20 mouse cellular contexts compared by ENCODE assay signal in the genomic region with DNA sequence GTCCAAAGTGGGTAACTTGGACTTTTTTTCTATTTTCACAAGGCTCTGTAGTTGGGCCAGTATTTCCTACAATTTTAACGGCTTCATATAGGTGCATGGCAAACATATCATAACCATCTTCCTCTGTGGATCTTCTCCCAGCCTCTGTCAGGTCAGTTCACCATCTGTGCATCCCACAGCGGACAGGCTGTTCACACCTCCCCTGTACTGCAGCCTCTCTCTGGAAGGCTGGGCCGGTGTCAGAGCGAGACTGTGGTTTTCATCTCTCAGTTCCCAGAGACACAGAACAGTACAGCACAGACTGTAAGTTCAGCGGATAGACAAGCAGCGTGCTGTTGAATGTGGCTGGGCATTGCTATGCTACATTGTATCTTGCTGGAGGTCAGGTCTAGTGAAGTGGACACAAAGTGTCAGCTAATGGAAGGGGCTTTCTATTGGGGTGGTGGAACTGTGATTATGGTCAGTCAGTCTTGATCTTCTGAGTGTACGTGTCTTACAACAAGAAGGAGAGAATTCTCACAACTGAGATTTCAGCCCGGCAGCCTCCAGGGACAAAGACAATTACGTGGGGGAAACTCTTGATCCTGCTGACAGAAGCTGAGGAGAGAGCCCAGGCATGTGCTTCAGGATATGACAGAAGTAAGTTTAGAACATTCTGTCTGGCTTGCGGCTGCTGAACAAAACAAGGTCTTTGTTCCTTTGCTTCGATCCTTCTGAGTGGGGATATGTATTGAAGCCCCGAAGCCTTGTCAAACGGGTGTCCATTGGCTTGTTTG. TPM values are rescaled to one million over a fixed set of nuclear protein-coding genes. Genes with fewer than 3 reads are reported as not detected.
DNase-seq lines count a peak whose midpoint lies in the region; ATAC-seq lines count a peak whose summit lies in the region.
"Had no signal": no experiment of that assay in that cellular context is flagged by ENCODE, and none has a peak within 500 bp of the region (broad histone marks: within the 10 kb centered on the region; RNA-seq: fewer than 3 reads in every experiment).

No protein-coding gene starts in this region.

- H3K9me3 ChIP-seq in embryonic facial prominence, embryonic 13.5 days = no peaks in the 10 kb centered on the region
- H3K9me3 ChIP-seq in embryonic facial prominence, embryonic 10.5 days = no peaks in the 10 kb centered on the region
- no peaks in the 10 kb centered on the region for H3K9me3 ChIP-seq in hindbrain, embryonic 16.5 days (ENCODE audit: control insufficient read depth, low read length)
- H3K9me3 ChIP-seq in hindbrain, embryonic 11.5 days (ENCODE audit: control insufficient read depth, low read length) = no peaks in the 10 kb centered on the region
- no peaks in the 10 kb centered on the region for H3K9me3 ChIP-seq in heart, embryonic 15.5 days (replicated peaks)
- H3K9me3 ChIP-seq: forebrain, embryonic 13.5 days; liver, embryonic 15.5 days had no signal

- no peak for DNase-seq in embryonic facial prominence, embryonic 10.5 days (ENCODE audit: low spot score)
- no peak for DNase-seq in hindbrain, embryonic 11.5 days (ENCODE audit: low spot score)
- DNase-seq in cerebellum, adult 9-11 months = peak; percentile 40
- no peak for DNase-seq in left cerebral cortex, postnatal 10 days (ENCODE audit: extremely low spot score in 1 of 2, low spot score in 2 of 2)
- DNase-seq: adrenal gland, postnatal 36 days; B cell, adult 2 months; gastrocnemius, postnatal 25 days; midbrain, embryonic 14.5 days; spleen, adult 18-20 months; thymus, adult 2 months had no signal

- H3K9ac ChIP-seq in embryonic facial prominence, embryonic 13.5 days = no peak overlapping the region
- H3K9ac ChIP-seq in hindbrain, embryonic 16.5 days (ENCODE audit: low read depth, low read length) = no peak overlapping the region
- H3K9ac ChIP-seq in hindbrain, embryonic 11.5 days (ENCODE audit: low read depth, low read length) = no peak overlapping the region
- H3K9ac ChIP-seq in heart, embryonic 15.5 days = no peak overlapping the region
- H3K9ac ChIP-seq: forebrain, embryonic 13.5 days; liver, embryonic 15.5 days had no signal

- intact Hi-C loops in left cerebral cortex, postnatal 10 days (cut with DNase I) = no loop called here

- peak overlapping the region; percentile 29 for H3K27ac ChIP-seq in embryonic facial prominence, embryonic 13.5 days
- H3K27ac ChIP-seq in embryonic facial prominence, embryonic 10.5 days (replicated peaks) = no peak overlapping the region
- H3K27ac ChIP-seq in hindbrain, embryonic 16.5 days (ENCODE audit: low read depth, low read length) = no peak overlapping the region
- no peak overlapping the region for H3K27ac ChIP-seq in hindbrain, embryonic 11.5 days (ENCODE audit: low read depth, low read length)
- H3K27ac ChIP-seq in heart, embryonic 15.5 days = peak overlapping the region; percentile 77
- H3K27ac ChIP-seq: forebrain, embryonic 13.5 days; hindbrain, postnatal 0 days; liver, embryonic 15.5 days had no signal

- no peak for ATAC-seq in embryonic facial prominence, embryonic 13.5 days (ENCODE audit: insufficient number of reproducible peaks, insufficient read depth, low FRiP score, low TSS enrichment, low read depth)
- 0 out of 2 replicates have a peak, but pooled peaks have one; percentile 27 for ATAC-seq in hindbrain, embryonic 16.5 days
- no peak for ATAC-seq in hindbrain, embryonic 11.5 days (ENCODE audit: low FRiP score)
- no peak for ATAC-seq in heart, embryonic 15.5 days (replicated peaks; ENCODE audit: insufficient number of reproducible peaks, insufficient read depth, low FRiP score, low read depth)
- ATAC-seq: forebrain, embryonic 13.5 days; hindbrain, postnatal 0 days; intestine, postnatal 0 days had no signal

- H3K27me3 ChIP-seq in embryonic facial prominence, embryonic 13.5 days = no peaks in the 10 kb centered on the region
- H3K27me3 ChIP-seq in embryonic facial prominence, embryonic 10.5 days (replicated peaks; ENCODE audit: low read depth, poor library complexity, severe bottlenecking) = no peaks in the 10 kb centered on the region; the same call in 1 of the 2 replicates
- H3K27me3 ChIP-seq in hindbrain, embryonic 16.5 days (replicated peaks; ENCODE audit: control insufficient read depth, insufficient read depth, low read length) = no peaks in the 10 kb centered on the region
- no peaks in the 10 kb centered on the region for H3K27me3 ChIP-seq in hindbrain, embryonic 11.5 days (ENCODE audit: control insufficient read depth, insufficient read depth, low read length)
- no peaks in the 10 kb centered on the region for H3K27me3 ChIP-seq in heart, embryonic 15.5 days
- H3K27me3 ChIP-seq: forebrain, embryonic 13.5 days; liver, embryonic 15.5 days had no signal

- peaks cover 21% of the 10 kb centered on the region for H3K4me1 ChIP-seq in embryonic facial prominence, embryonic 13.5 days
- peaks cover 30% of the 10 kb centered on the region for H3K4me1 ChIP-seq in embryonic facial prominence, embryonic 10.5 days
- H3K4me1 ChIP-seq in hindbrain, embryonic 16.5 days (ENCODE audit: control insufficient read depth, insufficient read depth, low read depth, low read length) = no peaks in the 10 kb centered on the region
- no peaks in the 10 kb centered on the region for H3K4me1 ChIP-seq in hindbrain, embryonic 11.5 days (replicated peaks; ENCODE audit: control insufficient read depth, insufficient read depth, low read length)
- H3K4me1 ChIP-seq in heart, embryonic 15.5 days (replicated peaks) = peaks cover 55% of the 10 kb centered on the region
- H3K4me1 ChIP-seq: liver, embryonic 15.5 days had no signal

- H3K4me3 ChIP-seq in embryonic facial prominence, embryonic 13.5 days = no peak overlapping the region
- no peak overlapping the region for H3K4me3 ChIP-seq in embryonic facial prominence, embryonic 10.5 days
- H3K4me3 ChIP-seq in hindbrain, embryonic 16.5 days (ENCODE audit: low read length) = no peak overlapping the region
- no peak overlapping the region for H3K4me3 ChIP-seq in hindbrain, embryonic 11.5 days (ENCODE audit: low read depth, low read length)
- no peak overlapping the region for H3K4me3 ChIP-seq in heart, embryonic 15.5 days
- H3K4me3 ChIP-seq: erythroblast, embryonic 14.5 days; forebrain, embryonic 13.5 days; liver, embryonic 15.5 days; myocyte had no signal

- 59% methylated on average over 13 of the region's 13 CpGs for WGBS in embryonic facial prominence, embryonic 13.5 days
- 71% methylated on average over 13 of the region's 13 CpGs for WGBS in embryonic facial prominence, embryonic 10.5 days
- WGBS in hindbrain, embryonic 16.5 days = 69% methylated on average over 13 of the region's 13 CpGs
- WGBS in hindbrain, embryonic 11.5 days = 79% methylated on average over 13 of the region's 13 CpGs
- WGBS in heart, embryonic 15.5 days = 41% methylated on average over 13 of the region's 13 CpGs

- H3K4me2 ChIP-seq in embryonic facial prominence, embryonic 13.5 days = no peak overlapping the region
- H3K4me2 ChIP-seq in hindbrain, embryonic 16.5 days (ENCODE audit: low read length) = no peak overlapping the region
- H3K4me2 ChIP-seq in hindbrain, embryonic 11.5 days (replicated peaks; ENCODE audit: low read depth, low read length) = no peak overlapping the region
- H3K4me2 ChIP-seq in heart, embryonic 15.5 days = no peak overlapping the region
- H3K4me2 ChIP-seq: forebrain, embryonic 13.5 days; liver, embryonic 15.5 days had no signal

- H3K36me3 ChIP-seq in embryonic facial prominence, embryonic 13.5 days = no peaks in the 10 kb centered on the region
- H3K36me3 ChIP-seq in embryonic facial prominence, embryonic 10.5 days (replicated peaks) = no peaks in the 10 kb centered on the region
- H3K36me3 ChIP-seq in hindbrain, embryonic 16.5 days (ENCODE audit: control insufficient read depth, insufficient read depth, low read length) = no peaks in the 10 kb centered on the region
- no peaks in the 10 kb centered on the region for H3K36me3 ChIP-seq in hindbrain, embryonic 11.5 days (ENCODE audit: control insufficient read depth, insufficient read depth, low read length)
- H3K36me3 ChIP-seq in heart, embryonic 15.5 days = no peaks in the 10 kb centered on the region
- H3K36me3 ChIP-seq: liver, embryonic 15.5 days had no signal

RNA-seq across cellular contexts. Expression of a gene that starts 21.9 kb away (rescaled TPM):
- polyA plus RNA-seq in embryonic facial prominence, embryonic 13.5 days (2015; fragmentation: Nextera tagmentation; extraction: Ambion mirVana) = 12.5 and 15.6 TPM in 2 replicates
- polyA plus RNA-seq in embryonic facial prominence, embryonic 10.5 days (2016; fragmentation: Nextera tagmentation; extraction: Ambion mirVana) = 1.9 and 2.9 TPM in 2 replicates
- 5.8 and 6.4 TPM in 2 replicates for polyA plus RNA-seq in hindbrain, embryonic 16.5 days (2015; fragmentation: Nextera tagmentation; extraction: Ambion mirVana)
- polyA plus RNA-seq in hindbrain, embryonic 11.5 days (2014; fragmentation: Nextera tagmentation; extraction: Ambion mirVana) = 2.3 and 2.9 TPM in 2 replicates
- 62.2 and 71.4 TPM in 2 replicates for polyA plus RNA-seq in heart, embryonic 15.5 days (2015; fragmentation: Nextera tagmentation; extraction: Ambion mirVana)
- 1 to 10 TPM; 3.6 to 3.7 TPM for total RNA-seq in left cerebral cortex, postnatal 10 days (2021)
- total RNA-seq: common myeloid progenitor, adult 5-6 weeks had no signal
- polyA plus RNA-seq: erythroblast, embryonic 14.5 days had no signal

Comparison
In these comparisons a context has a peak if more than half of its experiments do, and no peak if none do; other contexts are left out.
1. H3K27ac ChIP-seq: peak in embryonic facial prominence, embryonic 13.5 days (single experiment) and heart, embryonic 15.5 days (single experiment); none in embryonic facial prominence, embryonic 10.5 days (single experiment), hindbrain, embryonic 16.5 days (single experiment) and hindbrain, embryonic 11.5 days (single experiment).